Mouse (Mus musculus): Measurements from ENCODE around the gene Arid3c. TPM values are rescaled to one million over a fixed set of nuclear protein-coding genes. Genes with fewer than 3 reads are reported as not detected.
"Not testable (repeated sequence)": the region's sequence is repeated elsewhere in the genome, so short reads cannot be mapped to it uniquely, and the experiment has no call there.

Gene Arid3c
- polyA plus RNA-seq, 1 experiment from 2014 or later, result 0.47 TPM

GRCm38 (mm10) chr4:41693511-41693910 lies 37.4 kb downstream of the Arid3c start:
- not testable (repeated sequence) for H3K4me1 ChIP-seq (ENCODE audit: control insufficient read depth, insufficient read depth, low read length); H3K36me3 ChIP-seq (ENCODE audit: control insufficient read depth, insufficient read depth, low read length); H3K27me3 ChIP-seq (ENCODE audit: control insufficient read depth, insufficient read depth, low read length); DNase-seq; H3K9ac ChIP-seq (replicated peaks; ENCODE audit: low read length); H3K9me3 ChIP-seq (ENCODE audit: control insufficient read depth, low read length); ATAC-seq (ENCODE audit: low FRiP score, low TSS enrichment); H3K27ac ChIP-seq (replicated peaks; ENCODE audit: low read depth, low read length)
- WGBS, result 2% methylated on average over 4 of the region's 4 CpGs
- peak overlapping the region; percentile 7; the same call in 1 of the 2 replicates for H3K4me3 ChIP-seq (replicated peaks; ENCODE audit: low read depth, low read length)
- H3K4me2 ChIP-seq (ENCODE audit: low read length), result peak overlapping the region; percentile 42

GRCm38 (mm10) chr4:41690014-41690413 lies 40.9 kb downstream of the Arid3c start:
- not testable (repeated sequence) for H3K27ac ChIP-seq (replicated peaks; ENCODE audit: low read depth, low read length); H3K4me3 ChIP-seq (replicated peaks; ENCODE audit: low read depth, low read length)
- WGBS, result no CpG with 5 or more reads among the region's 4 CpGs

GRCm38 (mm10) chr4:41688562-41688961 lies 42.4 kb downstream of the Arid3c start:
- not testable (repeated sequence) for DNase-seq; H3K9me3 ChIP-seq (ENCODE audit: control insufficient read depth, low read length); H3K9ac ChIP-seq (replicated peaks; ENCODE audit: low read length); ATAC-seq (ENCODE audit: low FRiP score, low TSS enrichment); H3K4me1 ChIP-seq (ENCODE audit: control insufficient read depth, insufficient read depth, low read length); H3K27me3 ChIP-seq (ENCODE audit: control insufficient read depth, insufficient read depth, low read length); H3K4me3 ChIP-seq (replicated peaks; ENCODE audit: low read depth, low read length); H3K36me3 ChIP-seq (ENCODE audit: control insufficient read depth, insufficient read depth, low read length); H3K4me2 ChIP-seq (ENCODE audit: low read length)
- H3K27ac ChIP-seq (replicated peaks; ENCODE audit: low read depth, low read length), result peak overlapping the region; percentile 49; the same call in 1 of the 2 replicates
- WGBS, result 46% methylated on average over 1 of the region's 1 CpGs

More at GRCm38 (mm10) chr4:41690014-41690413, 40.9 kb downstream of the Arid3c start:
- not testable (repeated sequence) for H3K36me3 ChIP-seq (ENCODE audit: control insufficient read depth, insufficient read depth, low read length); H3K4me2 ChIP-seq (ENCODE audit: low read length); H3K9me3 ChIP-seq (ENCODE audit: control insufficient read depth, low read length); ATAC-seq (ENCODE audit: low FRiP score, low TSS enrichment); DNase-seq; H3K27me3 ChIP-seq (ENCODE audit: control insufficient read depth, insufficient read depth, low read length); H3K4me1 ChIP-seq (ENCODE audit: control insufficient read depth, insufficient read depth, low read length); H3K9ac ChIP-seq (replicated peaks; ENCODE audit: low read length)

- H3K27ac ChIP-seq (replicated peaks; ENCODE audit: low read depth, low read length), result peak overlapping the region; percentile 52
- DNase-seq; H3K9me3 ChIP-seq (ENCODE audit: control insufficient read depth, low read length); H3K36me3 ChIP-seq (ENCODE audit: control insufficient read depth, insufficient read depth, low read length); ATAC-seq (ENCODE audit: low FRiP score, low TSS enrichment); H3K4me2 ChIP-seq (ENCODE audit: low read length); H3K4me3 ChIP-seq (replicated peaks; ENCODE audit: low read depth, low read length); H3K27me3 ChIP-seq (ENCODE audit: control insufficient read depth, insufficient read depth, low read length); H3K9ac ChIP-seq (replicated peaks; ENCODE audit: low read length): not testable (repeated sequence)
- 2% methylated on average over 10 of the region's 10 CpGs for WGBS
- peaks cover 15% of the 10 kb centered on the region for H3K4me1 ChIP-seq (ENCODE audit: control insufficient read depth, insufficient read depth, low read length)
Measured at GRCm38 (mm10) chr4:41685882-41686492, 45.0 kb downstream of the Arid3c start.

- H3K9me3 ChIP-seq (ENCODE audit: control insufficient read depth, low read length); DNase-seq; H3K4me2 ChIP-seq (ENCODE audit: low read length); H3K4me3 ChIP-seq (replicated peaks; ENCODE audit: low read depth, low read length); H3K27me3 ChIP-seq (ENCODE audit: control insufficient read depth, insufficient read depth, low read length); H3K9ac ChIP-seq (replicated peaks; ENCODE audit: low read length); H3K36me3 ChIP-seq (ENCODE audit: control insufficient read depth, insufficient read depth, low read length): not testable (repeated sequence)
- ATAC-seq (ENCODE audit: low FRiP score, low TSS enrichment), result peak; percentile 22; the same call in 1 of the 2 replicates
- WGBS, result 0% methylated on average over 14 of the region's 14 CpGs
- Histone ChIP-seq H3K27ac (replicated peaks; ENCODE audit: low read depth, low read length) (0 out of 2 replicates have a peak overlapping the region, but pooled peaks have one; percentile 49), H3K4me1 (ENCODE audit: control insufficient read depth, insufficient read depth, low read length) (peaks cover 15% of the 10 kb centered on the region)
Measured at GRCm38 (mm10) chr4:41684931-41685453, 46.0 kb downstream of the Arid3c start.

DNA sequence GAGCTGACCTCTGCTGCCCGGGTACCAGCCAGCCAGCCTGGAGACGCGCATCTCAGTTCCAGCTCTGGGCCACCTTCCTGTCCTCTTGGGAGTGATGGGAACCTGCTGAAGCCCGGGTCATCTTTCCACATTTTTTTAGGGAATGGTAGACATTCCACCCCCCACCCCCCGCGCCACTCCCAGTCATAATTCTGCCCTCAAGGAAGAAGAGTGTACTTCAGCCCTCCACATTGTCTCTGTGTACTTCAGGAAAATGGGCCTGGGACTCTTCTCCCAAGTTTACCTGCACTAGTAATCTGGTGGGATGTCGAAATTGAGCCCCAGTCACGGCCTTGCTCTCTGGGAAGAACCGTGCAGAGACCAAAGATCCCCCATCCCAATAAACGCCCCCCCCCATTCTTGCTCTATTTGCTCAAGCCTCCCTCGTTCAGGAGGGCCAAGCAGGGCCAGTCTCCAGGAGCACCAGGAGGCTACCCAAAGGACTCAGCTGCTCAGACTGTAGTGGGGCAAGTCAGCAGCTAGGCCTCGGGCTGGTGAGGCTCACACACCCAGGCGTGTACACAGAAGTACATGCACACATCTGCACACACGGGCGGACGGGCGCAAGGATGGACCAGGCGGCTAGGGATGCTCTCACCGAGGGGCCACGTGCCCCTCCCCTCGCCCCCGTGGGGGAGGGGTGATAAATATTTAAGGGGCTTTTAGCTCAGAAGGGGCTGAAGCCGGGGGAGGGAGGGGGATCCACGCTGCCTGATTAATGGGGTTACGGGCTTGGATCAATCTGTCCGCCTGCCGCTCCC lies 46.6 kb downstream of the Arid3c start:
- H3K4me2 ChIP-seq (ENCODE audit: low read length), result peak overlapping the region; percentile 41
- ATAC-seq (ENCODE audit: low FRiP score, low TSS enrichment), result peak; percentile 63
- WGBS, result 1% methylated on average over 22 of the region's 27 CpGs
- peaks cover 20% of the 10 kb centered on the region for H3K4me1 ChIP-seq (ENCODE audit: control insufficient read depth, insufficient read depth, low read length)
- not testable (repeated sequence) for H3K9ac ChIP-seq (replicated peaks; ENCODE audit: low read length); H3K36me3 ChIP-seq (ENCODE audit: control insufficient read depth, insufficient read depth, low read length); DNase-seq; H3K4me3 ChIP-seq (replicated peaks; ENCODE audit: low read depth, low read length); H3K9me3 ChIP-seq (ENCODE audit: control insufficient read depth, low read length); H3K27me3 ChIP-seq (ENCODE audit: control insufficient read depth, insufficient read depth, low read length)
- H3K27ac ChIP-seq (replicated peaks; ENCODE audit: low read depth, low read length), result peak overlapping the region; percentile 71

GRCm38 (mm10) chr4:41683303-41683702 lies 47.6 kb downstream of the Arid3c start:
- not testable (repeated sequence) for H3K9me3 ChIP-seq (ENCODE audit: control insufficient read depth, low read length); H3K27me3 ChIP-seq (ENCODE audit: control insufficient read depth, insufficient read depth, low read length); H3K4me3 ChIP-seq (replicated peaks; ENCODE audit: low read depth, low read length); DNase-seq; H3K36me3 ChIP-seq (ENCODE audit: control insufficient read depth, insufficient read depth, low read length); H3K9ac ChIP-seq (replicated peaks; ENCODE audit: low read length)
- Histone ChIP-seq H3K4me1 (ENCODE audit: control insufficient read depth, insufficient read depth, low read length) (peaks cover 29% of the 10 kb centered on the region), H3K27ac (replicated peaks; ENCODE audit: low read depth, low read length) (peak overlapping the region; percentile 70; the same call in 1 of the 2 replicates), H3K4me2 (ENCODE audit: low read length) (peak overlapping the region; percentile 36)
- whole genome bisulfite sequencing, result 3% methylated on average over 5 of the region's 27 CpGs
- ATAC-seq (ENCODE audit: low FRiP score, low TSS enrichment), result peak; percentile 44; the same call in 1 of the 2 replicates

- Histone ChIP-seq H3K27ac (replicated peaks; ENCODE audit: low read depth, low read length) (peak overlapping the region; percentile 70), H3K4me2 (ENCODE audit: low read length) (peak overlapping the region; percentile 34), H3K9ac (replicated peaks; ENCODE audit: low read length) (no peak overlapping the region; the same call in 1 of the 2 replicates), H3K36me3 (ENCODE audit: control insufficient read depth, insufficient read depth, low read length) (no peaks in the 10 kb centered on the region), H3K4me3 (replicated peaks; ENCODE audit: low read depth, low read length) (no peak overlapping the region), H3K4me1 (ENCODE audit: control insufficient read depth, insufficient read depth, low read length) (peaks cover 32% of the 10 kb centered on the region), H3K27me3 (ENCODE audit: control insufficient read depth, insufficient read depth, low read length) (no peaks in the 10 kb centered on the region), H3K9me3 (ENCODE audit: control insufficient read depth, low read length) (no peaks in the 10 kb centered on the region)
- DNase-seq (no peak), ATAC-seq (ENCODE audit: low FRiP score, low TSS enrichment) (no peak)
- 20% methylated on average over 6 of the region's 6 CpGs for WGBS
Measured at GRCm38 (mm10) chr4:41682789-41683188, 48.2 kb downstream of the Arid3c start.
